Mouse (Mus musculus): ENCODE results near the gene Plekha6. TPM values are rescaled to one million over a fixed set of nuclear protein-coding genes. Genes with fewer than 3 reads are reported as not detected.

The Plekha6 gene
- polyA plus RNA-seq, 1 experiment = 2.6 TPM

GRCm38 (mm10) chr1:133209482-133209881 is 45.5 kb downstream of the Plekha6 start:
- Histone ChIP-seq H3K4me3 (ENCODE audit: insufficient read depth, low read length) (no peak overlapping the region), H3K27ac (ENCODE audit: insufficient read depth, low read length) (no peak overlapping the region), H3K4me1 (ENCODE audit: control insufficient read depth, insufficient read depth, low read length) (peaks cover 4% of the 10 kb centered on the region; the same call in 1 of the 2 replicates)
- TF ChIP-seq CTCF (IDR thresholded peaks at IDR 0.05; ENCODE audit: borderline replicate concordance, insufficient read depth, low read length) (no peak), POLR2A (IDR thresholded peaks at IDR 0.05; ENCODE audit: low read depth, low read length) (no peak)

- TF ChIP-seq CTCF (IDR thresholded peaks at IDR 0.05; ENCODE audit: borderline replicate concordance, insufficient read depth, low read length) = no peak
- H3K4me3 ChIP-seq (ENCODE audit: insufficient read depth, low read length) = no peak overlapping the region
- H3K27ac ChIP-seq (ENCODE audit: insufficient read depth, low read length) = no peak overlapping the region
- H3K4me1 ChIP-seq (ENCODE audit: control insufficient read depth, insufficient read depth, low read length) = peaks cover 4% of the 10 kb centered on the region; the same call in 1 of the 2 replicates
Measured at GRCm38 (mm10) chr1:133209901-133210516, 46.0 kb downstream of the Plekha6 start.

GRCm38 (mm10) chr1:133210766-133211165 is 46.8 kb downstream of the Plekha6 start:
- TF ChIP-seq POLR2A (IDR thresholded peaks at IDR 0.05; ENCODE audit: low read depth, low read length) = no peak
- no peak for TF ChIP-seq CTCF (IDR thresholded peaks at IDR 0.05; ENCODE audit: borderline replicate concordance, insufficient read depth, low read length)
- Histone ChIP-seq H3K4me3 (ENCODE audit: insufficient read depth, low read length) (no peak overlapping the region), H3K27ac (ENCODE audit: insufficient read depth, low read length) (no peak overlapping the region), H3K4me1 (ENCODE audit: control insufficient read depth, insufficient read depth, low read length) (peaks cover 4% of the 10 kb centered on the region; the same call in 1 of the 2 replicates)

- TF ChIP-seq POLR2A (IDR thresholded peaks at IDR 0.05; ENCODE audit: low read depth, low read length) = no peak
- TF ChIP-seq CTCF (IDR thresholded peaks at IDR 0.05; ENCODE audit: borderline replicate concordance, insufficient read depth, low read length) = no peak
- H3K27ac ChIP-seq (ENCODE audit: insufficient read depth, low read length) = no peak overlapping the region
- H3K4me1 ChIP-seq (ENCODE audit: control insufficient read depth, insufficient read depth, low read length) = peaks cover 4% of the 10 kb centered on the region; the same call in 1 of the 2 replicates
- H3K4me3 ChIP-seq (ENCODE audit: insufficient read depth, low read length) = no peak overlapping the region
Measured at GRCm38 (mm10) chr1:133212273-133212672, 48.3 kb downstream of the Plekha6 start.

GRCm38 (mm10) chr1:133213098-133213497 is 49.1 kb downstream of the Plekha6 start:
- TF ChIP-seq CTCF (IDR thresholded peaks at IDR 0.05; ENCODE audit: borderline replicate concordance, insufficient read depth, low read length) (no peak), POLR2A (IDR thresholded peaks at IDR 0.05; ENCODE audit: low read depth, low read length) (no peak)
- Histone ChIP-seq H3K27ac (ENCODE audit: insufficient read depth, low read length) (no peak overlapping the region), H3K4me1 (ENCODE audit: control insufficient read depth, insufficient read depth, low read length) (peaks cover 4% of the 10 kb centered on the region; the same call in 1 of the 2 replicates), H3K4me3 (ENCODE audit: insufficient read depth, low read length) (no peak overlapping the region)

- TF ChIP-seq POLR2A (IDR thresholded peaks at IDR 0.05; ENCODE audit: low read depth, low read length) (no peak), CTCF (IDR thresholded peaks at IDR 0.05; ENCODE audit: borderline replicate concordance, insufficient read depth, low read length) (no peak)
- Histone ChIP-seq H3K4me1 (ENCODE audit: control insufficient read depth, insufficient read depth, low read length) (peaks cover 4% of the 10 kb centered on the region; the same call in 1 of the 2 replicates), H3K27ac (ENCODE audit: insufficient read depth, low read length) (no peak overlapping the region), H3K4me3 (ENCODE audit: insufficient read depth, low read length) (no peak overlapping the region)
Measured at GRCm38 (mm10) chr1:133213901-133214300, 49.9 kb downstream of the Plekha6 start.

GRCm38 (mm10) chr1:133214672-133215359 is 50.8 kb downstream of the Plekha6 start:
- Histone ChIP-seq H3K27ac (ENCODE audit: insufficient read depth, low read length) (no peak overlapping the region), H3K4me1 (ENCODE audit: control insufficient read depth, insufficient read depth, low read length) (no peaks in the 10 kb centered on the region), H3K4me3 (ENCODE audit: insufficient read depth, low read length) (no peak overlapping the region)
- TF ChIP-seq CTCF (IDR thresholded peaks at IDR 0.05; ENCODE audit: borderline replicate concordance, insufficient read depth, low read length) (no peak), POLR2A (IDR thresholded peaks at IDR 0.05; ENCODE audit: low read depth, low read length) (no peak)

- no peak overlapping the region for H3K4me3 ChIP-seq (ENCODE audit: insufficient read depth, low read length)
- no peaks in the 10 kb centered on the region for H3K4me1 ChIP-seq (ENCODE audit: control insufficient read depth, insufficient read depth, low read length)
- H3K27ac ChIP-seq (ENCODE audit: insufficient read depth, low read length) = no peak overlapping the region
- no peak for TF ChIP-seq CTCF (IDR thresholded peaks at IDR 0.05; ENCODE audit: borderline replicate concordance, insufficient read depth, low read length)
- no peak for TF ChIP-seq POLR2A (IDR thresholded peaks at IDR 0.05; ENCODE audit: low read depth, low read length)
Measured at GRCm38 (mm10) chr1:133215360-133215700, 51.3 kb downstream of the Plekha6 start.

- H3K27ac ChIP-seq (ENCODE audit: insufficient read depth, low read length) = no peak overlapping the region
Measured at GRCm38 (mm10) chr1:133215753-133216152, 51.7 kb downstream of the Plekha6 start.

GRCm38 (mm10) chr1:133217031-133217430 is 53.0 kb downstream of the Plekha6 start:
- H3K27ac ChIP-seq (ENCODE audit: insufficient read depth, low read length) = no peak overlapping the region
- H3K4me1 ChIP-seq (ENCODE audit: control insufficient read depth, insufficient read depth, low read length) = no peaks in the 10 kb centered on the region
- no peak overlapping the region for H3K4me3 ChIP-seq (ENCODE audit: insufficient read depth, low read length)
- no peak for TF ChIP-seq POLR2A (IDR thresholded peaks at IDR 0.05; ENCODE audit: low read depth, low read length)
- no peak for TF ChIP-seq CTCF (IDR thresholded peaks at IDR 0.05; ENCODE audit: borderline replicate concordance, insufficient read depth, low read length)

More at GRCm38 (mm10) chr1:133215753-133216152, 51.7 kb downstream of the Plekha6 start:
- Histone ChIP-seq H3K4me3 (ENCODE audit: insufficient read depth, low read length) (no peak overlapping the region), H3K4me1 (ENCODE audit: control insufficient read depth, insufficient read depth, low read length) (no peaks in the 10 kb centered on the region)
- no peak for TF ChIP-seq CTCF (IDR thresholded peaks at IDR 0.05; ENCODE audit: borderline replicate concordance, insufficient read depth, low read length)
- TF ChIP-seq POLR2A (IDR thresholded peaks at IDR 0.05; ENCODE audit: low read depth, low read length) = no peak

All from embryonic fibroblast, embryonic 13.5 days (primary cell).